Mouse (Mus musculus) MEL-GATA-1-ER (cell line): ENCODE results near the gene Zc3hav1.

ENCODE experiments used
- DNase-seq: peaks from one replicate; pipeline ENCODE4 v3.0.0-alpha.2; 2012; ENCODE audit warnings: low read depth; ENCODE audit errors: extremely low read depth

The Zc3hav1 gene

DNA sequence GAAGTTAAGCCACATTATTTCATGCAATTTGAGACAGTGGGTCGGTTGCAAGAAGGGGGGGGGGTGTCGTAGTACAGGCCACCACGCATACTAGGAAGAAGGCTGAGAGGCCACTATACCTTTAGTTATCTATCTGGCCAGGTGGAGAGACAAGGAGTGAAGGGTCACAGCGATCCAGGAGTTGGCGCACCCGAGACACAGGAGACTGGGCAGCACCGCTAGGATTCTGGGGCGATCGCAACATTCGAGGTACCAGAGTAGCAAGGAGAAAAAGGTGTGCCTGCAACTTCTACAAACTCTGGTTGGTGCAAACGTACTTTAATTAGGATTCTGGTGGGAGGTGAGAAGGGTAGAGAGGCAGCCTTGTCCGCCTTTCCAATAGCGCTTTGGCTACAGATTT, 1.2 kb downstream of the Zc3hav1 start:
- no peak for DNase-seq

- DNase-seq = no peak
Observed at GRCm38 (mm10) chr6:38352451-38352850, 2.0 kb downstream of the Zc3hav1 start.

- DNase-seq = peak; percentile 78
Observed at GRCm38 (mm10) chr6:38351930-38352329, 2.5 kb downstream of the Zc3hav1 start.

GRCm38 (mm10) chr6:38349806-38350205, 4.6 kb downstream of the Zc3hav1 start:
- DNase-seq = no peak

- DNase-seq = no peak
Observed at GRCm38 (mm10) chr6:38348811-38349453, 5.5 kb downstream of the Zc3hav1 start.

DNA sequence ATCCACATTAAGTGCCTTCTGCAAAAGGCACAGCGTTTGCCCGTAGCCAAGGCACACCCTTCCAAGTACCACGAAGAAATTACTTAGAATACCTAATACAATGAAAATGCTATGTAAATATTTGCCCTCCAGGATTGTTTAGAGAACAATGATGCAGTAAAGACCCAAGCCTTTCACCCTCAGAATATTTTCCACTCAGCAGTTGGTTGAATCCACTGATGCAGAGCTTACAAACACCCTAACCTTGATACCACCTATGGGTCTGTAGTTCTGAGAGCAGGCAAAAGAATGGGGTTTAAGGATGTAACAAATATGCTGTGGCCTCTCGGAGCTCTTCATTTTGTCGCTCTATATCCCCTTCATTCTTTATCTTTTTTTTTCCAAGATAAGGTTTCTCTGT, 6.5 kb downstream of the Zc3hav1 start:
- no peak for DNase-seq

GRCm38 (mm10) chr6:38345796-38346195, 8.6 kb downstream of the Zc3hav1 start:
- DNase-seq = peak; percentile 72

GRCm38 (mm10) chr6:38344006-38344670, 10.3 kb downstream of the Zc3hav1 start:
- DNase-seq = no peak

DNA sequence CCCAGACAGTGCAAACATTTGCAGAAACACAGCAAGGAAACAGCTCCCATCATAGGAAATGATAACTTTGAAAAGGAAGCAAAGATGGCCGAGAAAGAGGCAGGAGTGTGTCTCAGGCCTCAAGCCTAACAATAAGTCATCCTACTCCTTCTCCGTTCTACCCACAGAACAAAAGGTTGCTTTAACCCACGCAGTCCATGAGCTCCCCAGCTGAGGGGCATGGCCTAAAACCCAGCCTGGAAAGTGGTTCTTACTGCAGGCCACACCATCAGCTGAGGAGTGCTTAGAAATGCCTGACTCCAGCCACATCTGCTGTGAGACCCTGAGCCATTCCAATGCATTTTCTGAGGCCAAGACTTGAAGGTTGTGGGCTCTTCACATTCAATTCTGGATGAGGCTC, 10.8 kb downstream of the Zc3hav1 start:
- DNase-seq = no peak

- DNase-seq = no peak
Observed at GRCm38 (mm10) chr6:38342666-38342992, 11.8 kb downstream of the Zc3hav1 start.

DNA sequence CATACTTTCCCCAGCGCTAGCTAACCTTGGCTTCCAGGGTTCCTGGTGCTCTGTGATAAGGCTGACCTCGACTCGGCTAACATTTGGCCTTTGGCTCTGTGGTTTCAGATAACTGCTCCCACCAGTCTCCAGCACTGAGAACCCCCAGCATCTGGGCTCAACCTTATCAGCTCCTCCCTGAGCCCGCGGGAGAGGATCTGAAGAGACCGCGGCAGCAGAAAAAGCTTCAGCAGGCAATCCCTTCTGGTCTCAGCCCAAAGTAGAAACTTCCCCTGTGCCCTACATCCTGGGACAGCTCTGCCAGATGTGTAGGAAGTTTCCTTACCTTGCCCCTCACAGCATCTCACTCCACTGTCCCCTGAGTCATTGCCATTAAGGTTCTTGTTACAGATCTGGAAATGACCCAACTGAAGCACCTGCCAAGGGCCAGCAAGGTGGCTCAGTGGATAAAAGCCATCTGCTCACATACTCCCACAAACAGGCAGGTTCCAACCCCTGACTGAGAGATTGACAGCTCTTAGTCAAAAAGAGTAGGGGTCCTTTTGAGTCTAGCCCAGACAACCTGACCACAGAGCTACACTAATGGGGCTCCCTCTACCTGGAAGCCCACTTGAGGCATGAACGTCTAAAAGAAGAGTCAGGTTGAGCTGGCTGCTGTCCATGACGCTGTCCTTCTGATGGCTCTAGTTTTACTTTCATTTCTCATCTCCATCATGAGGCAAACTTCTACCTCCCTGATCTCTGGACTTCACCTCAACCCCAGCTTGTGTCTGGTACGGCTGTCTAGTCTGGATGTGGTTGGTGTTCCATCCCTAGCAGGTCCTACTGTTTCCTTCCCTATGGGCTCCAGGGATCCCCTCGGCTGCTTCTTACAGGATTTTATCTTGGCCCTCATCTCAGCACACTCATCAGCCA, 12.4 kb downstream of the Zc3hav1 start:
- peak; percentile 84 for DNase-seq

GRCm38 (mm10) chr6:38339078-38339477, 15.3 kb downstream of the Zc3hav1 start:
- DNase-seq = no peak

GRCm38 (mm10) chr6:38337951-38338350, 16.5 kb downstream of the Zc3hav1 start:
- no peak for DNase-seq

DNA sequence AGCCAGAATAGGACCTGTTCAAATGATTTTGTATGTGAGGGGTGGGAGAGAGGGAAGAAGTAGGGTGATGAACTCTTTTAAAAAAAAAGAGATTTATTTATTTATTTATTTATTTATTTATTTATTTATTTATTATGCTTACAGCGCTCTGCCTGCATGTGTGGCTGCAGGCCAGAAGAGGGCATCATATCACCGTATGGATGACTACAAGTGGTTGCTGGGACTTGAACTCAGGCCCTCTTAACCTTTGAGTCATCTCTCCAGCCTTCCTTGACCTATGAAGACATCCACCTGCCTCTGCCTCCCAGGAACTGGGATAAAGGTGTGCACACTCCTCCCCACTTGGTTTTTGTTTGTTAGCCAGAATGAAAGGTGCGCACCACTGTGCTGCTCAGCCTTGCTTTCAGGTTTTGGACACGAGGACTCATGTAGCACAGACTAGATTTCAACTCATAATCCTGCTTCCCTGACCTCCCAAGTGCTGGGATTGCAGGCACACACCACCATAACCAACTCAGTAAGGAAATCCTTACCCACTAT, 17.2 kb downstream of the Zc3hav1 start:
- no peak for DNase-seq

GRCm38 (mm10) chr6:38335264-38335663, 19.1 kb downstream of the Zc3hav1 start:
- no peak for DNase-seq

GRCm38 (mm10) chr6:38326596-38326995, 27.8 kb downstream of the Zc3hav1 start:
- no peak for DNase-seq

GRCm38 (mm10) chr6:38320621-38321020, 33.8 kb downstream of the Zc3hav1 start:
- DNase-seq = peak; percentile 76

GRCm38 (mm10) chr6:38316050-38316449, 38.4 kb downstream of the Zc3hav1 start:
- peak; percentile 15 for DNase-seq

DNA sequence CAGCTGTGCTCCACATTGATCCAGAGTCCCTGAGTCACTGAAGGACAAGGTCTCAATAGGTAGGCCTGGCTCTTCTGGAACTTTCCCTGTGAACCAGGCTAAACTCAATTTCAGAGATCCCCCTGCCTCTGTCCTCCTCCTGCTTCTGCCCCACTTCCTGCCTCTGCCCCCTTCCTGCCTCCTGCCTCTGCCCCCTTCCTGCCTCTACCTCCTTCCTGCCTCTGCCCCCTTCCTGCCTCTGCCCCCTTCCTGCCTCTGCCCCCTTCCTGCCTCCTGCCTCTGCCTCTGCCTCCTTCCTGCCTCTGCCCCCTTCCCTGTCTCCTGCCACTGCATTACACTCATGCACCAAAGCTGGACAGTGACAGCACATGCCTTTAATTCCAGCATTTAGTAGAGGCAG, 44.7 kb downstream of the Zc3hav1 start:
- DNase-seq = no peak

DNA sequence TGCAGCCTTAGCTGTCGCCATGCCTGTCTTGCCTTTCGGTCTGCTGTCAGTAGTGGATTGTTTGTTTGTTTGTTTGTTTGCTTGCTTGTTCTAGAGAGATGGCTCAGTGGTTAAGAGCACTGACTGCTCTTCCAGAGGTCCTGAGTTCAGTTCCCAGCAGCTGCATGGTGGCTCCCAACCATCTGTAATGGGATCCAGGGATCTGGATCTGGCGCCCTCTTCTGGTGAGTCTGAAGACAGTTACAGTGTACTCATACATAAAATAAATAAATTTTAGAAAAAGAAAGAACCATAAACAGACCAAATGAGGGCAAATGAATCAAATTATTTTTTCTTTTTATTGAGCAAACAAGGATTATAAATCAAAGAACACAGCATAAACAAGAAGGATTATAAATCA, 49.4 kb downstream of the Zc3hav1 start:
- DNase-seq = no peak

GRCm38 (mm10) chr6:38298761-38299401, 55.5 kb downstream of the Zc3hav1 start, which contains the start of gene Zc3hav1l:
TSS of gene Zc3hav1l (minus strand) at chr6:38299259.
- DNase-seq = peak; percentile 21
